Mouse (Mus musculus) intestine, postnatal 0 days (tissue): ENCODE measurements around the gene Tmem132c. TPM values are rescaled to one million over a fixed set of nuclear protein-coding genes. Genes with fewer than 3 reads are reported as not detected.
"Not testable (repeated sequence)": the region's sequence is repeated elsewhere in the genome, so short reads cannot be mapped to it uniquely, and the experiment has no call there.

Source experiments
- ATAC-seq: fragments of 200-750 bp; cut with Nextera tagmentation; 2 replicates; pipeline ENCODE4 v1.8.0; 2017; ENCODE audit warnings: mild to moderate bottlenecking, moderate TSS enrichment, moderate library complexity
- H3K27ac ChIP-seq: fragments of 300-500 bp; sonication (generic); 2 replicates; pipeline ENCODE4 v1.5.1; 2014; ENCODE audit warnings: mild to moderate bottlenecking, low read depth, low read length, moderate library complexity
- H3K27me3 ChIP-seq: fragments of 300-500 bp; sonication (generic); replicated peaks from 2 replicates; pipeline ENCODE4 v1.6.1; 2014; ENCODE audit warnings: low read length, mixed read lengths; ENCODE audit not compliant: control insufficient read depth, insufficient read depth
- H3K36me3 ChIP-seq: fragments of 300-500 bp; sonication (generic); 2 replicates; pipeline ENCODE4 v1.6.1; 2014; ENCODE audit warnings: mild to moderate bottlenecking, moderate library complexity; ENCODE audit not compliant: control insufficient read depth, insufficient read depth
- H3K4me1 ChIP-seq: fragments of 300-500 bp; sonication (generic); replicated peaks from 2 replicates; pipeline ENCODE4 v1.6.1; 2014; ENCODE audit warnings: antibody characterized with exemption, low read length, mixed read lengths; ENCODE audit not compliant: control insufficient read depth, insufficient read depth
- H3K4me2 ChIP-seq: fragments of 300-500 bp; sonication (generic); replicated peaks from 2 replicates; pipeline ENCODE4 v1.6.1; 2014; ENCODE audit warnings: low read depth, mild to moderate bottlenecking, moderate library complexity
- H3K4me3 ChIP-seq: fragments of 300-500 bp; sonication (generic); 2 replicates; pipeline ENCODE4 v1.5.1; 2014; ENCODE audit warnings: low read depth, low read length
- H3K9ac ChIP-seq: fragments of 300-500 bp; sonication (generic); 2 replicates; pipeline ENCODE4 v1.6.1; 2014; ENCODE audit warnings: mild to moderate bottlenecking, low read depth, low read length
- H3K9me3 ChIP-seq: fragments of 300-500 bp; sonication (generic); 2 replicates; pipeline ENCODE4 v1.6.1; 2016; ENCODE audit warnings: mixed run types; ENCODE audit not compliant: control insufficient read depth
- CTCF ChIP-seq: sonication (generic); IDR thresholded peaks from 2 replicates; pipeline ENCODE4 v1.5.1; 2016; ENCODE audit warnings: low read depth, mild to moderate bottlenecking, control low read depth, antibody characterized with exemption, moderate library complexity
- WGBS: fragments of 180-500 bp; shearing (Covaris S2); extraction: QIAGEN DNeasy Blood & Tissue Kit; methylation state at CpG from one replicate; pipeline ENCODE4 v1.1.7; 2014; 5-methylcytosine and 5-hydroxymethylcytosine counted together
- polyA plus RNA-seq: library from polyadenylated mRNA; unstranded; fragments of >200 nt; fragmentation: Nextera tagmentation; extraction: Ambion mirVana; gene quantifications from 2 replicates; pipeline ENCODE4 v1.2.1, GENCODE M21; 2015

Tmem132c gene
- polyA plus RNA-seq, 1 experiment from 2014 or later: 0.18 TPM

DNA sequence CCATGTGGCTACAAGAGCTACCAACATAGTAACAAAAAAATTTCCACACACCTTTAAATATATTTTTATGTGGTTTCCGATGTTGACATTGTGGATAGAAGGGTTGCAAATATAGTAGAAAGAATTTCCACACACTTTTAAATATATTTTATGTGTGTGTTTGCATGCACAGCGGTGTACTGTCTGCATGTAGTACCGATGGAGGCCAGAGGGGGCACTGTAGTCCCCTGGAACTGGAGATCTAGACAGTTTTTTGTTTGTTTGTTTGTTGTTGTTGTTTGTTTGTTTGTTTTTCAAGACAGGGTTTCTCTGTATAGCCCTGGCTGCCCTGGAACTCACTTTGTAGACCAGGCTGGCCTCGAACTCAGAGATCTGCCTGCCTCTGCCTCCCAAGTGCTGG, 116.3 kb downstream of the Tmem132c start:
- not testable (repeated sequence) for H3K4me1 ChIP-seq, H3K4me2 ChIP-seq, H3K9me3 ChIP-seq, ATAC-seq, H3K4me3 ChIP-seq, H3K9ac ChIP-seq, H3K36me3 ChIP-seq, H3K27ac ChIP-seq, H3K27me3 ChIP-seq
- peak; percentile 34; the same call in 1 of the 2 replicates for TF ChIP-seq CTCF
- 87% methylated on average over 4 of the region's 4 CpGs for WGBS

DNA sequence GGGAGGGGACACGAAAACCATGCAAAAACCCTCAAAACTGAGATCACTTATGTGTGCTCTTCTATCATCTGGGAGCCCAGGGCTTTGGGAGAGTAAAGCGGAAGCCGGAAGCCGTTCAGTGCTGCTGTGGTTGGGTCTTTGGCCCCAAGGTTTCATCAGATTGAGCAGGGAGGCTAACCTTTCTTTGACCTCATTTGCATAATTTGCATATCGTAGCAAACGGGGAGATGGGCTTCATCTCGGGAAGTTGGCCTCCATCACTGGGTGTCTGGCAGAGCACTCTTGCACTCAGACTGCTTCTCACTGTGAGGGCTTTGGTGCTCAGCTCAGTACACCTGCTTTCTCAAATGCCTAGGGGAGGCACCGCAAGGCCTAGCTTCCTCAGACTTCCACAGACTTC, 119.5 kb downstream of the Tmem132c start:
- no peaks in the 10 kb centered on the region for H3K27me3 ChIP-seq
- H3K4me2 ChIP-seq: no peak overlapping the region
- ATAC-seq: no peak
- H3K27ac ChIP-seq: no peak overlapping the region
- no peak overlapping the region for H3K9ac ChIP-seq
- 63% methylated on average over 8 of the region's 8 CpGs for WGBS
- no peak overlapping the region for H3K4me3 ChIP-seq
- H3K9me3 ChIP-seq: no peaks in the 10 kb centered on the region
- TF ChIP-seq CTCF: no peak
- no peaks in the 10 kb centered on the region for H3K4me1 ChIP-seq
- H3K36me3 ChIP-seq: no peaks in the 10 kb centered on the region

DNA sequence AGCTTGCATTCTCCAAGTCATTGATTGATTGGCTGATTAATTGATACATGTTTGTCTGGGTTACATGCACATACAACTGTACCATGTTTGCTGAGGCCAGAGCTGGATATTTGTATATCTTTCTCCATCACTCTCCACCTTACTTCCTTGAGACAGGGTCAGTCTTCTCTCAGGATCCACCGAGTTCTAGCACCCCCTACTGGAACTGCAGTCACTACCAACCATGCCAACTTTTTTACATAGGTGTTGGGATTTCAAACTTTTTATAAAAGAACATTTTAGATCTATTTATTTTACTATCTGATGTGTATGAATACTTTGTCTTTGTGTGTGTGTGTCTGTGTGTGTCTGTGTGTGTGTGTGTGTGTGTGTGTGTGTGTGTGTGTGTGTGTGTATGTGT, 123.5 kb downstream of the Tmem132c start:
- Histone ChIP-seq H3K9me3 (no peaks in the 10 kb centered on the region), H3K36me3 (no peaks in the 10 kb centered on the region), H3K4me3 (no peak overlapping the region), H3K4me2 (no peak overlapping the region), H3K4me1 (no peaks in the 10 kb centered on the region), H3K27ac (no peak overlapping the region), H3K9ac (no peak overlapping the region), H3K27me3 (no peaks in the 10 kb centered on the region)
- ATAC-seq: no peak
- whole genome bisulfite sequencing: 14% methylated on average over 1 of the region's 1 CpGs
- TF ChIP-seq CTCF: 0 out of 2 replicates have a peak, but pooled peaks have one; percentile 22

DNA sequence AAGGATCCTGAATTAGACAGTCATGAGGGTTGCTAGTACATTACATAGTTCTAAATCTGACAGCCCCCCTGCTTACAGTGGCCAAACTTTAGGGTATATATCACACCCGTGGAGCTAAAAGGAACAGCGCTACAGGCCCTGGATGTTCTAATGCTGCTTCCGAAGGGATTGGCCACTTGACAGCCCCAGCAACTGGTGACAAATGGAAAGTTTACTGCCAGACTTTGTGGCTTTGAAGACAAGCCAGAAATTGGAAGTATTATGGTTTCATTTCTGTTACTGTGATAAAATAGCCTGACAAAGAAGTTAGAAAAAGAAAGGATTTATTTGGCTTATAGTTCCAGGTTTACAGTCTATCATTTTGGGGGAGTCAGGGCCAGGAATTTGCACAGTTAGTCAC, 126.6 kb downstream of the Tmem132c start:
- H3K4me1 ChIP-seq: no peaks in the 10 kb centered on the region
- no peak for ATAC-seq
- TF ChIP-seq CTCF: no peak
- no peaks in the 10 kb centered on the region for H3K36me3 ChIP-seq
- H3K4me2 ChIP-seq: no peak overlapping the region
- no peaks in the 10 kb centered on the region for H3K9me3 ChIP-seq
- no peaks in the 10 kb centered on the region for H3K27me3 ChIP-seq
- no peak overlapping the region for H3K9ac ChIP-seq
- whole genome bisulfite sequencing: 67% methylated on average over 3 of the region's 3 CpGs
- H3K27ac ChIP-seq: no peak overlapping the region
- no peak overlapping the region for H3K4me3 ChIP-seq

DNA sequence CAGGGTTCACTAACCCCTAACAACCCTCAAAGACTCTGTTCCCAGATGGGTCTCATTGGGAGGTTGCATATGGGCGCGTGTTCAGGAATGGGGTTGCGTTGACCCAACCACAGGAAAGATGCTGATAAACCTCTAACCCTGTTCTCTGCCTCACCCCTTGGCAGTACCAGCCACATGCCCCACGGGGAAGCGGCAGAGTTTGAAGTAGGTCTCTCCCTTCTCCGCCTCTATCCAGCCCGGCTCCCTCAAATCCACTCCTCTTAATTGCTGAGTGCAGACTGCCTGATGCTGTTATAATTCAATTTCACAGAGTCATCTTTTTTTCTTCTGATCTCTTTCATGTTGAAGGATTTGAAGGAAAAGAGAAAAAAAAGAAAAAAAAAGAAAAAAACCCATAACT, 128.2 kb downstream of the Tmem132c start:
- Histone ChIP-seq H3K9me3 (no peaks in the 10 kb centered on the region), H3K27me3 (no peaks in the 10 kb centered on the region), H3K4me1 (no peaks in the 10 kb centered on the region), H3K4me2 (no peak overlapping the region), H3K36me3 (no peaks in the 10 kb centered on the region), H3K4me3 (no peak overlapping the region), H3K9ac (no peak overlapping the region), H3K27ac (no peak overlapping the region)
- ATAC-seq: no peak
- WGBS: 83% methylated on average over 7 of the region's 7 CpGs
- no peak for TF ChIP-seq CTCF

DNA sequence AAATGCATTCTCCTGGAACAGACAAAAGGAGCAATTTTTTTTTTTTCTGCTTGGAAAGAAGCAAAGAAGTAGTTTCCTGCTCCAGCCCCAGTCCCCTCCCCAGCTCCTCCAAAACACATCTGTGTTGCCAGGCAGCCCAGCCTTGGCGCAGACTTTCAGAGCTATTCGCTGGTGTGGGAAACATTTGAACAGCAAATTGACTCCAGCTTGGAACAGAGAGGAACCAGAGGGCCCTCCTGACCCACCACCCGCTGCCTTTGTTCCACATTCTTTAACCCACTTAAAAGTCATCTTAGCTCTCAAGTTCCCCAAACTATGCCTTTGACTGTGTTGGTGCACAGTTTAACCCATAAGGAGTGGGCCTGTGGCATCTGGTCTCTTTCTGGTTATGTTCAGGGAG, 128.9 kb downstream of the Tmem132c start:
- H3K4me2 ChIP-seq: no peak overlapping the region
- no peaks in the 10 kb centered on the region for H3K27me3 ChIP-seq
- H3K4me3 ChIP-seq: no peak overlapping the region
- H3K27ac ChIP-seq: no peak overlapping the region
- no peaks in the 10 kb centered on the region for H3K9me3 ChIP-seq
- ATAC-seq: no peak
- no peak overlapping the region for H3K9ac ChIP-seq
- WGBS: 30% methylated on average over 3 of the region's 3 CpGs
- H3K4me1 ChIP-seq: no peaks in the 10 kb centered on the region
- H3K36me3 ChIP-seq: no peaks in the 10 kb centered on the region
- no peak for TF ChIP-seq CTCF

DNA sequence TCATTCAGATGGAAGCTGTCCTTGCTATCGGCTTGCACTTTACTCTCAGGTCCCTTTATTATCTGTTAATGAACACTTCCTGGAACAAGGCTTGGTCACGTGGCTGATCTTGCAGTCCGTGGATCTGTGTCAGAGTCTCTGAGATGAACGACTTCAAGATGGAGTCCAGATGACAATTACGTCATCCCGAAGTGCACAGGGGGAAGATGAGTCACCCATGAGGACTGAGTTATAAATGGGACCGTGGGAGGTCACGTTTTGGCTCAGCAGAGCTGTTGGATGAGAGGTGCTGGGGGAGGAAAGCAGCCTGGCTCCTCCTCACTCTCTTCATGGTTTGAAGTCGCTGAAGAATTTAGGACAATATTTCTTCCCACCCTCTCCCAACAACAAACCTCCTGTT, 132.6 kb downstream of the Tmem132c start:
- no peaks in the 10 kb centered on the region for H3K9me3 ChIP-seq
- H3K4me1 ChIP-seq: no peaks in the 10 kb centered on the region
- 69% methylated on average over 9 of the region's 9 CpGs for WGBS
- H3K4me3 ChIP-seq: no peak overlapping the region
- no peaks in the 10 kb centered on the region for H3K36me3 ChIP-seq
- no peak for TF ChIP-seq CTCF
- H3K4me2 ChIP-seq: no peak overlapping the region
- H3K9ac ChIP-seq: no peak overlapping the region
- no peak overlapping the region for H3K27ac ChIP-seq
- no peaks in the 10 kb centered on the region for H3K27me3 ChIP-seq
- ATAC-seq: no peak
